Mouse (Mus musculus): ENCODE data around the gene Coq4.
"Not testable (repeated sequence)": the region's sequence is repeated elsewhere in the genome, so short reads cannot be mapped to it uniquely, and the experiment has no call there.

The Coq4 gene

DNA sequence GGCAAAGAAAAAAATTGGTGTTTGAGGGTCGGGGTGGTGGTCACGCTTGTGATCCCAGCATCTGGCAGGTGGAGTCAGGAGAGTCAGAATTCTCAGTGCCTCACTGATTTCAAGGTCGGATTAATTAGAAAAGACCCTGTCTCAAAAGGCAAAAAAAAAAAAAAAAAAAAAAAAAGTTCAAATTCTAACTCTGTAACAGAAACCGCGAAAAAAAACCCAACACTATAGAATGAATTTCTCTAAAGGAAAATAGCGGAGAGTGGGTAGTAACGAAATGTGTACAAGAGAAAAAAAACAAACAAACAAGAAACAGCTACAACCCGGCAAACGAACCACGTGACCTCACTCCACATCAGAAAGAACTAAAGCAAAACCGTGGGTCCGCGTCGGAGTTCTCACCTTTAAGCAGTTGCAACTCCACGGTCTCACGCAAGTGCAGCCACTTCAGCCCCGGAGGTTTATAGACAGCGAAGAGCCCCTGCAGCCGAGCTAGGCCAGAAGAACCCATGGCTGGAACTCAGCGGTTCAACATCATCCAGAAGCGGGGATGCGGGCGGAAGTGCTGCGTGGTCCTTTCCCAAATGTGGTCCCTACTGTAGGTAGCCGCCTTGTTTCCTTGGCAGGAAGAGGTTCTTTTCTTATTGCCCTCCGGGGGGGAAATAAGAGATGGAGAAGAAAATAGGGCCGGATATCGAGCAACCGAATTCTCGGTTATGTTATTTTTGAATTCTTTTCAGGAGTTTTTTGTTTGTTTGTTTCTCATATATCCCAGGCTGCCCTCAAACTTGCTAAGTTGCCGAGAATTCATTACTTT lies at the start of gene Coq4:
Gene Coq4, plus strand, starts transcription at position 390 of the 814 bp plus-strand sequence.
- DNase-seq (ENCODE audit: low spot score in 2 of 2): peak; percentile 74 to 85

DNA sequence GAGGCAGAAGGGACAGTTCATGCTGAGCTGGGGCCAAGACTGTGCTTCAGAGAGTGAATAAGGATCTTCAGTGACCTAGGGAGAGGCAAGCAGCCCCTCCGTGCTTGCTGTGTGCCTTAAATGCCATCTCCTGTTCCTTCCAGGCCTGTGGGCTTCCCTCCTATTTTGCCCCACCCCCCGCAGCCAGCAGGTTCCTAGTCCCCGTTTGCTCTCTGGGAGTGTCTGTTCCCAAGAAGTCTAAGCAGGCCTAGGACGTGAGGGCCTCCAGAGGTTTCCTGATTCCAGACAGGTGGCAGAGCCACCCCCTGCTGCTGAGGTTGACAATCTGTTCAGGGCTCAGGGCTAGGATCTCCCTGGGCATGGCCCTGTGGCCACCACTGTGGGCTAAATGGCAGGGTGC lies 48.5 kb upstream of the Coq4 start:
- no peak for DNase-seq (ENCODE audit: low spot score in 2 of 2)

DNA sequence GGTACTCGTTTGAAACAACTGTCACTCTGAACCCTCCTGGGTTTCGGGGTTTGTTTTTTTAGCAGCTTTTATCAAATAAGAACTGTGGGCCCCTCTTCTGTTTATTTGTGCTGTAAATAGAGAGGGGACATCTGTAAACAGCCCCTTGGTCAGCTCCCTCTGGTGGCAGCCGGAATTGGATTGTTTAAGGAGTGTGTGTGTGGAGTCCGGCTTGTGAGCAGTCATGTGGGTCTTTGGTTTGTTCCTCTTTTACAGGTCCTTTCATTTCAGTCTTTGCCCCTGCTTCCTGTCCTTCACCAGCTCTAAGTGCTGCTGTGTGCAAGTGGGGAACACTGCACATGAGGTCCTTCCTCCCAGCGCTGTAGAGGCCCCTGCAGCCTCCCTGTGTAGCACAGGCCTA lies 47.9 kb upstream of the Coq4 start:
- DNase-seq (ENCODE audit: low spot score in 2 of 2): no peak

DNA sequence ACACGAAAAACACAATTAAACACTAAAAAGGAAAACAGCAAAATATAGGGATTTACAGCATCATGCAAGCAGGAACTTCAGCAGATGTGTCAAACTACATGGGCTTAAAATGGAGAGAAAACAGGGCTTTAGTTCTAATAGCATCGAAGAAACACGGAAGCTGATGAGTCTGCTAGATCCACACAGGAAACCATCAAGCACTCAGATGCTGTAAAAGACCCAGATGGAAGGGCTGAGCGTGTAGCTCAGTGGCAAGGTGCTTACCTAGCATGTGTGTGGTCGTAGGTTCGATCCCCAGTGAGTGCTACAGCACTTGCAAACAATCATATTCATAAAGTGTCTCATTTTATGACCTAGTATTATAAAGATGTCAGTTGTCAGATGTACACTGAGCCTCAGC lies 46.1 kb upstream of the Coq4 start:
- DNase-seq (ENCODE audit: low spot score in 2 of 2): no peak

DNA sequence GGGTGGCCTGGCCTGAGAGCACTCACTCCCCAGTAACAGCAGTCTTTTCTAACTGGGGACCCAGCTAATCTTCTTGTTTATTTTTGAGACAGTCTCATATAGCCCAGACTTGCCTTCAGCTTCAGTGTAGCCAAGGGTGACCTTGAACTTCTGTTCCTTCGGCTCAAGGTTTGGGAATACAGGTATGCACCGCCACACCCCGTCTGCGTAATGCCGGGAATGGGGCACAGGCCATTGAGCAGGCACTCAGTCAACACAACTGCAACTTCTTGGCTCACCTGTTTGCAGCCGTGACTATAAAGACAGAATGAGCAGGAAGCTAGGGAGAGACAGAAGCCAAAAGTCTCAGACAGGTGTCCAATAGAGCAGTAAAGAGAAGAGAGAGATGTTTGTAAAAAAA lies 43.0 kb upstream of the Coq4 start:
- DNase-seq (ENCODE audit: low spot score in 2 of 2): no peak

DNA sequence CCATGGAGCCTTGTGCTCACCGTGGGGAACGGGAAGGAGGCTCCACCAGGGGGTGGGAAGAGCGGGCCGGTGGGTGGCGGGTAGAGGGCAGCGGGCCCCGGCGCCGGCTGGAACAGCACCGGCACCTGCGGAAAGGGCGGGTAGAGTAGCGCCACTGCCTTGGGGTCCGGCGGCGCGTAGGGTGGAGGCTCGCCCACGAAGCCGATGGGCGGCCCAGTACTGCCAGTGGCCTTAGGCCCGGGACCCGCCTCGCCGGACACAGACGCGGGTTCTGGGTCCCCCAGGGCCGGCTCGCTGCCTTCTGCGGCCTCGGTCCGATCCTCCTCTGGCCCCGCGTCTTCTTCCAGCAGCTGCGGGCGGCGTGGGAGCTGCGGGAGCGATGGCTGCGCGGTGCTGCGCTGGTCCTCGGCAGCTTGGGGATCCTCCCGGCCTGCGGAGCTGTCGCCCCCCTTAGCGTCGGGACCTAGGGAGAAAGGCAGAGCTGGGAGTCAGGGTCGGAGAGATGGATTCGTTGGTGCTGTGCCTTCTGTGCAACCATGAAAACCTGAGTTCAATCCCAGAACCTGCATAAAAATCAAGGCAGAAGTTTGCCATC lies 40.0 kb upstream of the Coq4 start:
- DNase-seq (ENCODE audit: low spot score in 2 of 2): no peak

DNA sequence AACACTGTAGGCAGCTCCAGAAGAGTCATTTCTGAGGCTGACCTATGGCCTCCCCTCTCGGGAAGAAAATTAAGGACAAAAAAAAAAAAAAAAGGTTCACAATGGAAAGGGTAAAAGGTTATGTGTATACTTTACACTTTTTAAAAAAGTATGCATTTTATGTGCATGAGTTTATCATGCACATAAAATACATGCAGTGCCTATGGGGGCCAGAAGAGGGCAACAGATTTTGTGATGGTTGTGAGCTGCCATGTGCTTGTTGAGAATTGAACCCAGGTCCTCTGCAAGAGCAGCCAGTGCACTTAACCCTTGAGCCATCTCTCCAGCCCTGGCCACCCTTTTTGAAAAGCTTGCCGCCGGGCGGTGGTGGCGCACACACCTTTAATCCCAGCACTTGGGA lies 39.4 kb upstream of the Coq4 start:
- no peak for DNase-seq (ENCODE audit: low spot score in 2 of 2)

DNA sequence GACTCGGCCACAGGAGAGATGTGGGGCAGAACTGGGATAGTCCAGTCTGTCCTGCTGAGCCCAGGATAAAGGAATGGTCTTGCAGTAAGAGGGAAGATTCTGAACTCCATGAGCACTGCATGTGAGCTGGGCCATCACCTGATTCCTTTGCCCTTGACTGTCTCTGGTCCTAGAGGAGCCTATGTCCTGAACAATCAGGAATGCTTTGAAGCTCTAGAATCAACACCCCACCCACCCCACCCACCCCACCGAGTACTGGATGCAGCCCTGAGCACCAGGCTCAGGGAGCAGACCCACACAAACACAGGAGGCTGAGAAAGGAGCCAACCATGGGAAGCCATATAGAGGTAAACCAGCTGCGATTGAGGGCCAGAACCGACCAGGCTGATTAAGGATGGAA lies 38.8 kb upstream of the Coq4 start:
- DNase-seq (ENCODE audit: low spot score in 2 of 2): no peak

DNA sequence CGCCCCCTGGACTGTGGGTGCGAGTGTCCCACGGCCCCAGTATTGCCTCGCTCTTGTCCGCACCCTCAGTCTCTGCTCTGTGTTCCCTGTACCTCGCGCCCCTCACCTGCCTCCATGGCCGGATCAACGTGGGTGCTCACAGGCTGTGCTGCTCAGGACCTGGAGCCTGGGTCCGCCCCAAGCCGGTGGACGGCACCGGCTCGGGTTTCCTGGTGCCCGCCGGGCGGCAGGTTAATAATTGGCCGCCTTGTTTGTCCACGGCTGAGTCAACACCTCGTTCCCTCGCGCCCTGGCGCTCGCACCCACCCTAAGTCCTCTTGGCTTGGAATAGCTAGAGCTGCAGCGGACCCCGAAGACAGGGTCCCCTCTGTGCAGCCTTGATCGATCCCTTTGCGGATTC lies 35.8 kb upstream of the Coq4 start, which contains the start of gene Gm13420:
Gene Gm13420, minus strand, starts transcription at position 189 of the 400 bp plus-strand sequence.
- no peak for DNase-seq (ENCODE audit: low spot score in 2 of 2)

DNA sequence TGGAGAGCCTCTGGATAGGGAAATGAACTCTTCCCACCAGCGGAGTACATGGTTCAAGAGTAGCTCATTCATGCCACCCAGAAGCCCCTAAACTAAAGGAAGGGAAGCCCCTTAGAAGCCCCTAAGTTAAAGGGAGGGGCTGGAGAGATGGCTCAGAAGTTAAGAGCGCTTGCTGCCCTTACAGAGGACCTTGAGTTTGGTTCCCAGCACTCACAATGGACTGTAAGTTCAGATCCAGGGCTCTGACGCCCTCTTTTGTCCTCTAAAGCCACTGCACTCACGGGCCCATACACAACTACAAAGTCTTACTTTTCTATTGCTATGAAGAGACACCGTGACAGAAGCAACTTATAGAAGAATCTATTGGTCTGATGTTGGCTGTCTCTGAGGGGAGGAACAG lies 34.9 kb upstream of the Coq4 start:
- no peak for DNase-seq (ENCODE audit: low spot score in 2 of 2)

DNA sequence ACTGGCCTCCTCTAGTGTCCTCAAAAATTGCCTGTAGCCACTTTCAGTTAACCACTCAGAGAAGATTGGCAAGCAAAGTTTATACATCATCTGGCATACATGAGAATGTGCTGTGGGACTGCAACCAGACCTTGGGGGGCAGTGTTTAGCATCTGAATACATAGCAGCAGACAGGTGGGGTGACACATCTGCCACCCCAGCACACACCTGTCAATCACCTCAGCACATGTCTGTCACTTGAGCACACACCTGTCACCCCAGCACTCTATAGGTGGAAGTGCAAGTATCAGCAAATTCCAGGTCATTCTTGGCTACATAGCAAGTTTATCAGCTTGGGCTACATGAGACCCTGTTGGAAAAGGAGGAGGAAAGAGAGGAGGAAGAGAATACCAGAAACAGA lies 31.6 kb upstream of the Coq4 start:
- no peak for DNase-seq (ENCODE audit: low spot score in 2 of 2)

DNA sequence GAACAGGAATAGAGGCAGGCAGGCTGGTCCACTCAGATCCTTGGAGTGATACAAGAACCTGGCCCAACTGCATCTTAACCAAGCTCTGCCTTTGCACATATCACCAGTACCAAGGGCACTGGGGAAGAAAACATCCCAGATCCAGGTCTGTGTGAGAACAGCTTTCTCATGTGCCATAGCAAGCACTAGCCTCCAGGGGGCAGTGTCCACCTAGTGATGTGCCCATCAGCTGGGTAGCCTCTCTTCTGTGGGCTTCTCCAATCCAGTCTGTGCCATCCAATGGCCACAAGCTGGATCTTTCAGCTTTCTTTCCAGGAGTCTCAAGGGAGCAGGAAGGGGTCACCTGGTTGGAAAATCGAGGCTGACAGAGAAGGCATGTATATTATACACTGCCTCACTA lies 22.5 kb upstream of the Coq4 start:
- peak in 1 of 2 experiments; percentile 54 for DNase-seq (ENCODE audit: low spot score in 2 of 2)

DNA sequence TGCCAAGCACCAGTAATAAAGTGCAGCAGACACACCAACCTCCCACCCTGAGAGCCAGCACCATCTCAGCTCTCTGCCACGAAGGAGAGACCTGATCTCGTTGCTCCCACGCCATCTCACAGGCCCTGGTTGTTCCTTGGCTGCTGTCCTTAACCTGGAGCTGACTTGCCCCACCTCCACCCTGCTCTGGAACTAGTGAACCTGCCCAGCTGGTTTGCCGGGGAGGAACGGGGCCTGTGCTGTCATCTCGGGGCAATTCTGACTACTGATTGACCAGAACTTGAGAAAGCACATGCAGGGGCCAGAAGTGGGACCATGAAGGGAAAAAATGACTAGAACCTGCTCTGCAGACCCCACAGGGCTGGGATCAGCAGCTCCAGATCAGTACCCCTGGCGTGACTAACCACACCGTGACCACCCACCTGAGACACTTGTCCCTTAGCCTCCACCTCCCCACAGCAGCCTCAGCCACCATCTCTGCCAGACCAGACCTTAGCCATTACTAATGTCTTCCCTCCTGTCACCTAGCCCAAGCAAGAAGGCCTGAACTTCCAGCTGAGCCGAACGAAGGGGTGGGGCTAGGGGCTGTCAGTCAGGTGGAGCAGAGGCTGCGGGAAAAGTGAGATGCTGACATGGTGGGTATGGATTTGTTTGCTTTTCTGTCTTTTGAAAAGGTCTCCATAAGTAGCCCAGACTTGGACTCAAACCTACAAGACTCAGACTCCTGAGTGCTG lies 19.1 kb upstream of the Coq4 start:
- DNase-seq (ENCODE audit: low spot score in 2 of 2): no peak

DNA sequence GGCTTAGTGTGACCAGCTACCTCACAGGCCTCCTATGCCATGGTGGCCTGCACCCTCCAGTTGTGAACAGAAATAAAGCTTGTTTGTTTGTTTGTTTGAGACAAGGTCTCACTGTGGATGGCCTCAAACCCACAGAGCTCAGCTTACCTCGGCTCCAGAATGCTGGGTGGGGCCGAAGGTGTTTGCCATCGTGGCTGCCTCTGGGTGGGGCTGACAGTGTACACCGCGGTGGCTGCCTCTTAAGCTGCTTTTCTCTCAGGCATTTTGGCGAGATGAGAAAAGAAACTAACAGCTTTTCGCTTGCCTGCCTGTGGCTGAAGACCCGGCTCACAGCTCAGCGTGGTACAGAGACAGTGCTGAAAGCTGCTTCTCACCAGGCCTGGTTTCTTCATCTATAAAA lies 18.4 kb upstream of the Coq4 start:
- no peak for DNase-seq (ENCODE audit: low spot score in 2 of 2)

DNA sequence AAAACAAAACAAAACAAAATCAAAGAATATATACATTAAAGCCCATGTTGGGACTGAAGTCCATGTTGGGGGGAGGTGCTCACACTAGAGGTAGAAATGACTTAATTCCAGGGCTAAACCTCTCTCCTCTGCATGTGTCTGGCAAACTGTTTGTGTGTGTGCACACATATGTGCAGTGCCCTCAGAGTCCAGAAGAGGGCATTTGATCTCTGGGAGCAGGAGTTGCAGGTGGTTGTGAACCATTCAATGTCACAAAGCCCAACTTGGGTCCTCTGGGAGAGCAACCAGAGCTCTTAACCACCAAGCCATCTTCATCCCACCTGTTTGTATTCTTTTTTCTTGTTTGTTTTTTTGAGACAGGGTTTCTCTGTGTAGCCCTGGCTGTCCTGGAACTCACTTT lies 17.1 kb upstream of the Coq4 start:
- no peak for DNase-seq (ENCODE audit: low spot score in 2 of 2)

DNA sequence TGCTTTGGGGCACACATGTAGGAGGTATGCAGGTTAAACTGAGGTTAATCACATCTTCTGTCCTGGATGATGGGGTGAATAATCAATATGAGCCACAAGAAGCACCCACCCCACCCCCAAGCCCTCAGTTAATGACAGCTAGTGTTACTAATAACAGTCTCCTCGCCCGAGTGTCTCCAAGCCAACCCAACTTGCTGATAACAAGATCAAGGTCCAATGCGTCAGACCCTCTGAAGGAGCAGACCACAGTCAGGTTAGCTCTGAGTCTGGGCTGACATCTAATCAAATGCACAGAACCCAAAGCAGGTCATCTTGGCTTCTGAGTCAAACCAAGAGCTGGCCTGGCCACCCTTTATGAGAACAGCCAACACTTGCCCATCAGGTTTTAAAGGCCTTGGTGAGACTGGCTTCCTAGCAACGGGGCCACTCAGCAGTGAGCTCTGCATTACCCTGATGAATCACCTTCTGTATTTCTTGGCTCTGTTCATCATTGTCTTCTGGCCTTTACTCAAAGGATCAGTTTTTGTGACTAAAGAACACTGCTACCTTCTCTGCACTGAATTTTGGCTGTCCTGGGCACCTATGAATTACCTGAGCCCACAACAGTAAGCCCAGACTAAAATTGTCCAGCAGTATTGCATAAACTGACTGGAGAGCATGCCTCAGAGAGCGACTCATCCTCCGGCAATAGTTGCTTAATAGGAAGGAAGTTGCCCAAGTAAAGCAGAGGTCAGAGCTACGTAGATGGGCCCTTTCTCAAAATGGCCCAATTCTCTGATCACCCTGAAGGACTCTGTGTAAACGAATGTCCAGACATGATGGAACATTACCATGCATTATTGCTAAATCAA lies 15.5 kb upstream of the Coq4 start:
- DNase-seq (ENCODE audit: low spot score in 2 of 2): no peak

DNA sequence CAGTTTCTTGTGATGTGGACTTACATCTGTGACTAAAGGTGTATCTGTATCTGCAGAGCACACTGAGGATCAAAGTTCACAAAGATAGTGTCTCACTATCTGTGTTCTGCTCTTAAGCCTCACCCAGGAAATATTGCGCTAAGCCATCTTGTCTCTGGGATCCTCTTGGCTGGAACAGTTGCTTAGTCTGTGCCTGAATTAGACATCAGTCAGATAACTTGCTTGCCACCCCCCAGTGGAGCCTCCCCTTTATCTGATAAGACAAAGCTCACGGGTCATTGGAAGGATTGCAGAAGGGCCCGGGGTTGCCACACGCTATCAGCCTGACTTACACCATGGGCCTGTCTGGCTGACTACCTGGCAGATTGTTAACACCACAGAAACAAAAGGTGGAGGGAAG lies 14.0 kb upstream of the Coq4 start:
- DNase-seq (ENCODE audit: low spot score in 2 of 2): no peak

DNA sequence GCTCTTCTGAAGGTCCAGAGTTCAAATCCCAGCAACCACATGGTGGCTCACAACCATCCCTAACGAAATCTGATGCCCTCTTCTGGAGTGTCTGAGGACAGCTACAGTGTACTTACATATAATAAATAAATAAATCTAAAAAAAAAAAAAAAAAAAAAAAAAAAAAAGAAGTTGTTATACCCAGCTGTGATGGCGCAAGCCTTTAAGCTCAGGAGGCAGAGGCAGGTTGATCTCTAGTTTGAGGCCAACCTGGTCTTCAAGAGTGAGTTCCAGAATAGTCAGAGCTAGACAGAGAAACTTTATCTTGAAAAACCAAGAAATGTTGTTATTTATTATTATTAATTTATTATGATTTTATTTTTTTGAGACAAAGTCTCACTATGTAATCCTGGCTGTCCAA lies 6.0 kb upstream of the Coq4 start:
- DNase-seq (ENCODE audit: low spot score in 2 of 2): not testable (repeated sequence)

DNA sequence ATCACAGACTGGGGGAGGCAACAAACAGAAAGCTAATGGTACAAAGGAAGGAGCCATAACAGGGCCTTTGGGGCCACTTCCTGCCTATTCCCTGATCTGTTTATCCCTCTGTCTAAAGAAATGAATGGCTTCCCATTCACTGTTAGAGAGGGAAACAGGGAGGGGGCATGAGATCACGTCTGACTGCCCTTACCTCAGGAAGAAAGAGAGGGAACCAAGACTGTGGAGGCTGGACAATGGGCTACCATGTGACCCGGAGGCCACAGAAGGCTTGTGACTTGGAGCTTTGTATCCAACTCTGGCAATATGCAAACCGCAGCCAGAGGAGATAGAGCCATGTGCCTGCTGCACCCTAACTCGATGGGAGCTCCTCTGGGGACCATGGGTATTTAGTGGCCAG lies 3.0 kb upstream of the Coq4 start:
- no peak for DNase-seq (ENCODE audit: low spot score in 2 of 2)

DNA sequence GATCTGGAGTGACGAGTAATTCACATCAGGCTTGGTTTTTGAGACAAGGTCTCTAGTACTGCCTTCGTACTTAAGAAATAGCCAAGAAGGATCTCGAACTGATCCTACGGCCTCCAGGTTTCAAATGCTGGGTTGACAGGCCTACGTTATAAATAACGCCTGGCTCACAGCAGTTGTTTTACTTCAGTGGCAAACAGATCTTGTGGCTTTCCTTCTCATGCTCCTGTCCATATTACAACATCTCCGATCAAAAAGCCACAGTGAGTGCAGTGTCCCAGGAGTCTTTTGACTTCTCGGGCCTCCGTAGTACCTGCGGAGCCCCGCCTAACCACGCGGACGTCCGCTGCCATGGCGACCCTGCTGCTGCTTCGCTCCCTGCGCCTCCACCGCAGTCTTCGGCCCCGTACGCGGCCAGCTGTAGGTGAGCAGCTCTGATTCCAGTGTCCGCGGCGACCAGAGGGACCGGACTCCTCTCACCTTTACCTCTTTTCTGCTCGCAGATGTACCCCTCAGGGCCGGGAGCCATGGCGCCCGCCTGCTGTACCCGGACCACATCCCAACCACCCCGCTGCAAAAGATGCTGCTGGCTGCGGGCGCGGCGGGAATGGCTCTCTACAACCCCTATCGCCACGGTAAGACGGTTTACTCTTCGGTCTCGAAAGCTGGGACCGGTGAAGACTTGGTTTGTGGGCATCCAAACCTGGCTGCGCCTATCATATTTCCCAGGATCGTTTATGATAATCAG lies 816 bp downstream of the Coq4 start, which contains the start of gene Trub2:
Gene Trub2, minus strand, starts transcription at position 566 of the 745 bp plus-strand sequence.
- peak; percentile 74 to 75 for DNase-seq (ENCODE audit: low spot score in 2 of 2)
